Mouse (Mus musculus) forebrain, embryonic 14.5 days (tissue): ENCODE measurements at regions not wholly inside any gene's neighbourhood (a gene's known extent, or its start where the extent isn't known, plus 50 kb on each side); places are given as distances from the start of the nearest gene placed in this dataset.

ENCODE experiments used
- ATAC-seq: fragments of 200-750 bp; cut with Nextera tagmentation; 2 replicates; pipeline ENCODE4 v1.8.0; 2017; ENCODE audit warnings: mild to moderate bottlenecking, moderate library complexity
- DNase-seq: peaks from one replicate; pipeline ENCODE4 v3.0.0-alpha.2; 2015; ENCODE audit warnings: low spot score
- H3K27ac ChIP-seq: fragments of 300-500 bp; sonication (generic); 2 replicates; pipeline ENCODE4 v1.5.1; 2014; ENCODE audit warnings: low read depth, mild to moderate bottlenecking, control low read depth, low read length, moderate library complexity
- H3K27me3 ChIP-seq: fragments of 300-500 bp; sonication (generic); replicated peaks from 2 replicates; pipeline ENCODE4 v1.6.1; 2014; ENCODE audit warnings: low read length, control low read depth, mixed read lengths; ENCODE audit not compliant: control insufficient read depth, insufficient read depth
- H3K36me3 ChIP-seq: fragments of 300-500 bp; sonication (generic); 2 replicates; pipeline ENCODE4 v1.6.1; 2014; ENCODE audit warnings: low read length, control low read depth; ENCODE audit not compliant: control insufficient read depth, insufficient read depth
- H3K4me1 ChIP-seq: fragments of 300-500 bp; sonication (generic); 2 replicates; pipeline ENCODE4 v1.6.1; 2014; ENCODE audit warnings: antibody characterized with exemption, low read length, control low read depth; ENCODE audit not compliant: control insufficient read depth, insufficient read depth
- H3K4me2 ChIP-seq: fragments of 300-500 bp; sonication (generic); 2 replicates; pipeline ENCODE4 v1.6.1; 2014; ENCODE audit warnings: mild to moderate bottlenecking, control low read depth, low read length
- H3K4me3 ChIP-seq: fragments of 300-500 bp; sonication (generic); 2 replicates; pipeline ENCODE4 v1.5.1; 2014; ENCODE audit warnings: low read depth, low read length, control low read depth
- H3K9ac ChIP-seq: fragments of 300-500 bp; sonication (generic); 2 replicates; pipeline ENCODE4 v1.6.1; 2014; ENCODE audit warnings: mild to moderate bottlenecking, low read length, control low read depth, moderate library complexity
- H3K9me3 ChIP-seq: fragments of 300-500 bp; sonication (generic); replicated peaks from 2 replicates; pipeline ENCODE4 v1.6.1; 2016; ENCODE audit warnings: low read length, control low read depth, mixed read lengths; ENCODE audit not compliant: control insufficient read depth
- WGBS: fragments of 180-500 bp; shearing (Covaris S2); extraction: QIAGEN DNeasy Blood & Tissue Kit; methylation state at CpG from one replicate; pipeline ENCODE4 v1.1.7; 2014; 5-methylcytosine and 5-hydroxymethylcytosine counted together

DNA sequence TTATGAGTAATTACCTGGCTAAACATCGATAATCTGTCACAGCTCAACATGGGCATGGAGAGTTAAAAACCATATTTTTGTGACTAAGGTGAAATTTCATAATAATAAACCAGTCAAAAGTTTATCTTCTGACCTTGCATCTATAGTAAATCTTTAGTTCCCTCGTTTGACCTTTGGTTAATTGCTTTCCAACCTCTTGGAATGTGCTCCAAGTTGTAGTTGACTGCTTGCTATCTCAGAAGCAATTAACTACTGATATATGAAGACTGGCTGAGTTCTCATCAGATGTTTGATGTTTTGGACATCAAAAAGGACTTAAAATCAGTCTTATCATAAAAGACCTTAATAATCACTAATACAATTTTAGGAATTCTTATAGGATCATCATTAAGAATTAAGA lies 895.8 kb upstream of the Tmprss15 start:
- WGBS, result 80% methylated on average over 2 of the region's 2 CpGs

DNA sequence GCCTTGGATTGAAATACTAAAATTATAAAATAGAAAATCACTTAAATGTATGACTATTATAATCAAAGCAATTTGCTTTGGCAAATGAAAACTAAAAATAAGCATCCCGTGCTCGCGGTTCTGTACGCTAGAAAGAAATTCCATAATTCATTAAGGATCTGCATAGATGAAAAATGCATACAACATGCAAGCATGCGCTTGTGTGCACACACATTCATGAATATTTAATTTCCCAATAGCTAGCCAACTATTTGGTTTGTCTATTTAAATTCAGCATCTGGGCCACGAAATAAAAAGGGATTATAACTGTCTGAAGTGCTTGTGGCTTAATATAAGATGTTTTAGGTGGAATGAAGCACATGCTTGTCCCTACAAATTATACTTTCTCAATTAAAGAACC lies 881.2 kb upstream of the Tmprss15 start:
- peak; percentile 60 for DNase-seq
- no peak overlapping the region for H3K27ac ChIP-seq
- no peak overlapping the region for H3K9ac ChIP-seq
- 51% methylated on average over 6 of the region's 6 CpGs for WGBS
- no peaks in the 10 kb centered on the region for H3K4me1 ChIP-seq
- H3K36me3 ChIP-seq, result no peaks in the 10 kb centered on the region
- H3K4me3 ChIP-seq, result no peak overlapping the region
- no peaks in the 10 kb centered on the region for H3K9me3 ChIP-seq
- peak; percentile 65 for ATAC-seq
- no peaks in the 10 kb centered on the region for H3K27me3 ChIP-seq
- H3K4me2 ChIP-seq, result no peak overlapping the region

More for the DNA sequence above, 895.8 kb upstream of the Tmprss15 start:
- no peaks in the 10 kb centered on the region for H3K27me3 ChIP-seq
- no peak overlapping the region for H3K4me3 ChIP-seq
- no peaks in the 10 kb centered on the region for H3K4me1 ChIP-seq
- H3K27ac ChIP-seq, result no peak overlapping the region
- no peak for DNase-seq
- H3K9me3 ChIP-seq, result no peaks in the 10 kb centered on the region
- H3K4me2 ChIP-seq, result no peak overlapping the region
- H3K36me3 ChIP-seq, result no peaks in the 10 kb centered on the region
- no peak overlapping the region for H3K9ac ChIP-seq
- no peak for ATAC-seq

DNA sequence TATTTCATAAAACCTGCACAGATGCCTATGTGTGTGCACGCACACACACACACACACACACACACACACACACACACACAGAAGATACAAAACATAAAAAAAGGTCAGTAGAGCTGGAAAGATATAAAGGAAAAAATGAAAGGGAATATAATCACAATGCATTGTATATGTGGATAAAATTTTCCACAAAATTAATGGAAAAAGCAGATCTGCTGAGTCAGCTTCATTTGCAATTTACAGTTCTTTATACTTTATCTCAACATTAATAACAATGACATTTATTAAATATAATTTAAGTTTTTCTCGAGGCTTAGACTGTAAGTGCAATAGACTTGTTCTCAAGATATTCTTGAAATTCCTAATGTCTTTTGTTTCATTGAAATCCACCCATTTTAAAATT lies 846.1 kb upstream of the Tmprss15 start:
- Histone ChIP-seq H3K36me3 (no peaks in the 10 kb centered on the region), H3K4me1 (no peaks in the 10 kb centered on the region), H3K9ac (no peak overlapping the region), H3K4me3 (no peak overlapping the region), H3K4me2 (no peak overlapping the region), H3K9me3 (no peaks in the 10 kb centered on the region), H3K27ac (no peak overlapping the region), H3K27me3 (no peaks in the 10 kb centered on the region)
- WGBS, result 75% methylated on average over 2 of the region's 2 CpGs
- ATAC-seq (no peak), DNase-seq (no peak)

DNA sequence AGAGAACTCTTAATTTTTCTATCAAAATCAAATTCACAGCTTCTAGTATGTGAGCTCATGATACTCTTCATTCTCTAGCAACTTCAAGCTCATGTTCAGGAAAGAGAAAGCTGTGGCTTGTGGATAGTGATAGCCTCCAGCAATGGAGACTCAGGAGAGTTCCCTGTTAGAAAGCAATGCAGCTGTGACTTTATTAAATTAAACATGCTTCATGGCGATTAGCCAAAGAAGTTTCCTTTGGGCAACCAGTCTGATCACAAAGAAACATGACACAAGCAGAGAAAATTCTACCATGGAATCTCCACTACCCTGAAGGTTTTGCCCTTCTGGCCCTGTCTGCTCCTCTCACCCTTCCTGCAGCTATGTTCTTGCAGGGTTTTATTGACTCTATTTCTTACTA lies 816.2 kb upstream of the Tmprss15 start:
- Histone ChIP-seq H3K9ac (no peak overlapping the region), H3K27ac (no peak overlapping the region)
- DNase-seq, result no peak

DNA sequence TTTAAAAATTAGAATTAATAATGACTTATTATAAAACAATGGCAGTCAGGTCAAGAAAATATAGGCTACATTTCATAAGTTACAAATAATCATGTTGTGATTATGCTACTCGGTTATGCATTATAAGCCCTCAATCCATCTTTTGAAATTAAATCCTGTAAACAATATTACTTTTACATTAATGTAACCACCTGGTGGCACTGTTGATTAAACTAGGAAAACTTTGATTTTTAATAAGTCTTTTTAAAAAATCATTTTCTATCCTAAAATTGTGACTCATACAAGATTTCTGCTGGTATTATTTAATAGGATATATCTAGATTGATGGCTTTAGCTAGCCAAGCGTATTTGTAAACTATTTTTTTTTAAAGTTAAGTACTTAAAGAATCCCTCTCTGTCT lies 810.6 kb upstream of the Tmprss15 start:
- H3K36me3 ChIP-seq, result no peaks in the 10 kb centered on the region
- H3K27me3 ChIP-seq, result no peaks in the 10 kb centered on the region
- no peak overlapping the region for H3K27ac ChIP-seq
- DNase-seq (peak; percentile 59), ATAC-seq (no peak)
- H3K4me3 ChIP-seq, result no peak overlapping the region
- H3K9me3 ChIP-seq, result no peaks in the 10 kb centered on the region
- 76% methylated on average over 2 of the region's 2 CpGs for WGBS
- H3K4me1 ChIP-seq, result no peaks in the 10 kb centered on the region
- H3K9ac ChIP-seq, result no peak overlapping the region
- H3K4me2 ChIP-seq, result no peak overlapping the region

More for the DNA sequence above, 816.2 kb upstream of the Tmprss15 start:
- Histone ChIP-seq H3K4me3 (no peak overlapping the region), H3K27me3 (no peaks in the 10 kb centered on the region), H3K9me3 (no peaks in the 10 kb centered on the region), H3K4me1 (no peaks in the 10 kb centered on the region), H3K4me2 (no peak overlapping the region), H3K36me3 (no peaks in the 10 kb centered on the region)
- ATAC-seq, result no peak
- 76% methylated on average over 1 of the region's 1 CpGs for WGBS

DNA sequence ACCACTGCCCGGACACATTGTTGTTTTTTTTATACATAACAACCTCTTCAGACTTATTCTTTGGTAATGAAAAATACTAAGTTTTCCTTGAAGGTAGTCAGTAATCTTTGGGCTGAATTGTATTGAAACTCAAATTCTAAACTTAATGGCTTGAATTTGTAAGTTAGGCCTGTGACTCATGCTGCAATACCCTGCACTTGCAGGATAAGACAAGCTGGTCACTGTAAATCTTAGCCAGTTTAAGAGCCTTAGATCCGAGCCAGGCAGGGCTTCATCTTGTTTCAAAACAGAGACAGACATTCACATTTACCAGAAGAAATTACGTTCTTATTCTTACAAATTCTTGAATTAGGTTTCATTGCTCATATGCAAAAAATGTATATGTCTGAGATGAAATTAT lies 791.0 kb upstream of the Tmprss15 start:
- ATAC-seq (no peak), DNase-seq (no peak)
- no peak overlapping the region for H3K9ac ChIP-seq
- H3K4me3 ChIP-seq, result no peak overlapping the region
- no peak overlapping the region for H3K27ac ChIP-seq
- H3K36me3 ChIP-seq, result no peaks in the 10 kb centered on the region
- no peaks in the 10 kb centered on the region for H3K9me3 ChIP-seq
- H3K4me2 ChIP-seq, result no peak overlapping the region
- H3K4me1 ChIP-seq, result no peaks in the 10 kb centered on the region
- WGBS, result 79% methylated on average over 3 of the region's 3 CpGs
- H3K27me3 ChIP-seq, result no peaks in the 10 kb centered on the region

DNA sequence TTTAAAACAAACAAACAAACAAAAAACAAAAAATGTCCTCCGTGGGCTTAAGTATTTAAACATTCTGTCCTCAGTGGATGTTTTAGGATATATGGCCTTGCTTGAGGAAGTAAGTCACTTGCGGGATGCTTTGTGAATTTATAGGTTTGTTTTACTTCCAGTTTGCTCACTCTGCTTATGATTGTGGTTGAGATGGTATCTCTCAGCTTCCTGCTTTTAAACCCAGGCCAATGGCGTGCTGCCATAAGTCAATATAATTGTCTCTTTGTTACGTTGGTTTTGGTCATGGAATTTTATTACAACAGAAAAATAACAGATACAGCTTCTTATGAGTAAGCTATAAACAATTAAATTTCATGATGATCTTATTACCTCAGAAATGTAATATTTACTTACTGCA lies 787.2 kb upstream of the Tmprss15 start:
- Histone ChIP-seq H3K36me3 (no peaks in the 10 kb centered on the region), H3K27ac (no peak overlapping the region), H3K4me1 (no peaks in the 10 kb centered on the region), H3K4me3 (no peak overlapping the region), H3K4me2 (no peak overlapping the region), H3K9me3 (no peaks in the 10 kb centered on the region), H3K27me3 (no peaks in the 10 kb centered on the region), H3K9ac (no peak overlapping the region)
- DNase-seq, result no peak
- WGBS, result 91% methylated on average over 4 of the region's 4 CpGs
- no peak for ATAC-seq

DNA sequence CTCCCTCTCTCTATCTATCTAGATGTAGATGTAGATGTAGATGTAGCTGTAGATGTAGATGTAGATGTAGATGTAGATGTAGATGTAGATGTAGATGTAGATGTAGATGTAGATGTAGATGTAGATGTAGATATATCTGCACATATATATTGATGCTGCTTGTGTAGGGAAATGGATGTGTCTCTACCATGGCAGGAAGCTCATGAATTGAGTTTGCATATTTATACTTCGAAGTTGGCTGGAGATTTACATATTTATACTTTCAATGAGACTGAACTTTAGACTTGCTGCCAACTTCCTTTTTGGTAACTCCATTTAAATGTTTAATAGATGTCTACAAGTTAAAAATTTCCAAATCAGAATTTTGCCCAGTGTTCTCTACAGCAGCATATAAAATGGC lies 785.9 kb upstream of the Tmprss15 start:
- 79% methylated on average over 1 of the region's 1 CpGs for WGBS
- H3K4me3 ChIP-seq, result no peak overlapping the region
- H3K27ac ChIP-seq, result no peak overlapping the region
- no peaks in the 10 kb centered on the region for H3K9me3 ChIP-seq
- H3K27me3 ChIP-seq, result no peaks in the 10 kb centered on the region
- H3K9ac ChIP-seq, result no peak overlapping the region
- ATAC-seq (no peak), DNase-seq (no peak)
- no peak overlapping the region for H3K4me2 ChIP-seq
- no peaks in the 10 kb centered on the region for H3K36me3 ChIP-seq
- H3K4me1 ChIP-seq, result no peaks in the 10 kb centered on the region

DNA sequence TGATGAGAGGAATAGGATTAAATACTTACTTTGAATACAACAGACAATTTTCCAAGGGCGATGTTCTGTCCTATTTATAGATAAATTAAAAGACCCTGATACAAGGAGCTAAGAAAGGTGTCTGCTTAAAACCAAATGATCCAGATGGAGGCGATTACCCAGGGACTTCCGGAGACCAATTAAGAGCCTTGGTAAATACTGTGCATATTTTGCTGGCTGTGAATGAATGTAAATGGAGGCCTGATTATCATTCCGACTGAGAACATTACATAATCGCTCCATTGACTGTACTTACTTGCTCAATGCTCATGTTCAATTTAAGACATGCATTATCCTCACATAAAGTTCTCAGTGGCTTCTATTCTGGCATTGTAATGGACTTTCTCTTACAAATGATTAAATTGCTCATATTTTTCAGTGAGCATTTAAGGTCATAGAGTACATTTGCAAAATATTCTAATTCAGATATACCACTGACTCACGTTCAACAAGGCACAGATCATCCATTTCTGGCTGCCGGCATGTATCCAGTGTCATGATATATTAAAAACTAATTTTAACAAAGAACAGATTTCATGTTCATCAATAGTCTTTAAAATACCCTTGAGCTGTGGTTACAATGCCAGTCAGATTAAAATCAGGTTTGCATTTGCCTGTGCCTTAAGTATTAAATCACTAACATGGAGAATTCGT lies 779.8 kb upstream of the Tmprss15 start:
- Histone ChIP-seq H3K27me3 (no peaks in the 10 kb centered on the region), H3K36me3 (no peaks in the 10 kb centered on the region), H3K4me3 (no peak overlapping the region), H3K27ac (no peak overlapping the region), H3K9ac (no peak overlapping the region), H3K4me1 (peaks cover 7% of the 10 kb centered on the region), H3K4me2 (no peak overlapping the region), H3K9me3 (no peaks in the 10 kb centered on the region)
- ATAC-seq (peak; percentile 93), DNase-seq (peak; percentile 87)
- WGBS, result 21% methylated on average over 8 of the region's 8 CpGs
